Mouse (Mus musculus): ENCODE measurements around the gene Clk2. TPM values are rescaled to one million over a fixed set of nuclear protein-coding genes. Genes with fewer than 3 reads are reported as not detected.

Gene Clk2
- polyA plus RNA-seq, 1 experiment: 68.0 TPM

- no peak overlapping the region for H3K27ac ChIP-seq (ENCODE audit: insufficient read depth, low read length)
- H3K4me1 ChIP-seq (ENCODE audit: control insufficient read depth, insufficient read depth, low read length): no peaks in the 10 kb centered on the region
- TF ChIP-seq CTCF (IDR thresholded peaks at IDR 0.05; ENCODE audit: extremely low read depth, insufficient read depth, low read length) (no peak), POLR2A (IDR thresholded peaks at IDR 0.05; ENCODE audit: extremely low read depth, insufficient read depth, low read length) (no peak)
Observed at GRCm38 (mm10) chr3:89133752-89134151, 30.8 kb upstream of the Clk2 start.

GRCm38 (mm10) chr3:89135958-89136357 lies 28.6 kb upstream of the Clk2 start, which contains the start of gene Pklr:
Gene Pklr, plus strand, starts transcription at chr3:89136142.
- no peak within 1 kb of the TSS for H3K4me3 ChIP-seq (ENCODE audit: insufficient read depth, low read length)
- no peak within 1 kb of the TSS for H3K27ac ChIP-seq (ENCODE audit: insufficient read depth, low read length)
- no peaks in the 10 kb centered on the region for H3K4me1 ChIP-seq (ENCODE audit: control insufficient read depth, insufficient read depth, low read length)
- TF ChIP-seq POLR2A (IDR thresholded peaks at IDR 0.05; ENCODE audit: extremely low read depth, insufficient read depth, low read length): no peak
- no peak for TF ChIP-seq CTCF (IDR thresholded peaks at IDR 0.05; ENCODE audit: extremely low read depth, insufficient read depth, low read length)

More at GRCm38 (mm10) chr3:89133752-89134151, 30.8 kb upstream of the Clk2 start:
- H3K4me3 ChIP-seq (ENCODE audit: insufficient read depth, low read length): no peak overlapping the region

GRCm38 (mm10) chr3:89136365-89136764 lies 28.2 kb upstream of the Clk2 start:
- no peaks in the 10 kb centered on the region for H3K4me1 ChIP-seq (ENCODE audit: control insufficient read depth, insufficient read depth, low read length)
- TF ChIP-seq CTCF (IDR thresholded peaks at IDR 0.05; ENCODE audit: extremely low read depth, insufficient read depth, low read length) (no peak), POLR2A (IDR thresholded peaks at IDR 0.05; ENCODE audit: extremely low read depth, insufficient read depth, low read length) (no peak)
- no peak overlapping the region for H3K27ac ChIP-seq (ENCODE audit: insufficient read depth, low read length)
- no peak overlapping the region for H3K4me3 ChIP-seq (ENCODE audit: insufficient read depth, low read length)

GRCm38 (mm10) chr3:89144821-89145220 lies 19.8 kb upstream of the Clk2 start:
- Histone ChIP-seq H3K27ac (ENCODE audit: insufficient read depth, low read length) (no peak overlapping the region), H3K4me1 (ENCODE audit: control insufficient read depth, insufficient read depth, low read length) (no peaks in the 10 kb centered on the region), H3K4me3 (ENCODE audit: insufficient read depth, low read length) (no peak overlapping the region)
- TF ChIP-seq POLR2A (IDR thresholded peaks at IDR 0.05; ENCODE audit: extremely low read depth, insufficient read depth, low read length) (no peak), CTCF (IDR thresholded peaks at IDR 0.05; ENCODE audit: extremely low read depth, insufficient read depth, low read length) (no peak)

- H3K27ac ChIP-seq (ENCODE audit: insufficient read depth, low read length): no peak overlapping the region
Observed at GRCm38 (mm10) chr3:89145566-89145965, 19.0 kb upstream of the Clk2 start.

GRCm38 (mm10) chr3:89147101-89147978 lies 17.3 kb upstream of the Clk2 start:
- no peaks in the 10 kb centered on the region for H3K4me1 ChIP-seq (ENCODE audit: control insufficient read depth, insufficient read depth, low read length)
- no peak overlapping the region for H3K4me3 ChIP-seq (ENCODE audit: insufficient read depth, low read length)
- TF ChIP-seq CTCF (IDR thresholded peaks at IDR 0.05; ENCODE audit: extremely low read depth, insufficient read depth, low read length) (no peak), POLR2A (IDR thresholded peaks at IDR 0.05; ENCODE audit: extremely low read depth, insufficient read depth, low read length) (no peak)
- H3K27ac ChIP-seq (ENCODE audit: insufficient read depth, low read length): no peak overlapping the region

More at GRCm38 (mm10) chr3:89145566-89145965, 19.0 kb upstream of the Clk2 start:
- H3K4me3 ChIP-seq (ENCODE audit: insufficient read depth, low read length): no peak overlapping the region
- TF ChIP-seq POLR2A (IDR thresholded peaks at IDR 0.05; ENCODE audit: extremely low read depth, insufficient read depth, low read length) (no peak), CTCF (IDR thresholded peaks at IDR 0.05; ENCODE audit: extremely low read depth, insufficient read depth, low read length) (no peak)
- no peaks in the 10 kb centered on the region for H3K4me1 ChIP-seq (ENCODE audit: control insufficient read depth, insufficient read depth, low read length)

GRCm38 (mm10) chr3:89147979-89148311 lies 16.6 kb upstream of the Clk2 start:
- TF ChIP-seq CTCF (IDR thresholded peaks at IDR 0.05; ENCODE audit: extremely low read depth, insufficient read depth, low read length): no peak
- no peak for TF ChIP-seq POLR2A (IDR thresholded peaks at IDR 0.05; ENCODE audit: extremely low read depth, insufficient read depth, low read length)
- H3K4me3 ChIP-seq (ENCODE audit: insufficient read depth, low read length): no peak overlapping the region

GRCm38 (mm10) chr3:89148567-89148966 lies 16.0 kb upstream of the Clk2 start:
- Histone ChIP-seq H3K4me3 (ENCODE audit: insufficient read depth, low read length) (no peak overlapping the region), H3K4me1 (ENCODE audit: control insufficient read depth, insufficient read depth, low read length) (no peaks in the 10 kb centered on the region), H3K27ac (ENCODE audit: insufficient read depth, low read length) (no peak overlapping the region)
- TF ChIP-seq POLR2A (IDR thresholded peaks at IDR 0.05; ENCODE audit: extremely low read depth, insufficient read depth, low read length) (no peak), CTCF (IDR thresholded peaks at IDR 0.05; ENCODE audit: extremely low read depth, insufficient read depth, low read length) (no peak)

More at GRCm38 (mm10) chr3:89147979-89148311, 16.6 kb upstream of the Clk2 start:
- Histone ChIP-seq H3K4me1 (ENCODE audit: control insufficient read depth, insufficient read depth, low read length) (no peaks in the 10 kb centered on the region), H3K27ac (ENCODE audit: insufficient read depth, low read length) (no peak overlapping the region)

GRCm38 (mm10) chr3:89152084-89152835 lies 12.3 kb upstream of the Clk2 start:
- Histone ChIP-seq H3K27ac (ENCODE audit: insufficient read depth, low read length) (no peak overlapping the region), H3K4me3 (ENCODE audit: insufficient read depth, low read length) (no peak overlapping the region)
- TF ChIP-seq CTCF (IDR thresholded peaks at IDR 0.05; ENCODE audit: extremely low read depth, insufficient read depth, low read length): no peak
- no peak for TF ChIP-seq POLR2A (IDR thresholded peaks at IDR 0.05; ENCODE audit: extremely low read depth, insufficient read depth, low read length)

More at GRCm38 (mm10) chr3:89152084-89152835, 12.3 kb upstream of the Clk2 start:
- H3K4me1 ChIP-seq (ENCODE audit: control insufficient read depth, insufficient read depth, low read length): no peaks in the 10 kb centered on the region

All from cortical plate, adult 2 months (tissue).